Comparison of ENCODE assay signal across 11 mouse cellular contexts in genomic region chr19:10267953-10268352, GRCm38 (mm10). TPM values are rescaled to one million over a fixed set of nuclear protein-coding genes. Genes with fewer than 3 reads are reported as not detected.
DNase-seq lines count a peak whose midpoint lies in the region; ATAC-seq lines count a peak whose summit lies in the region.
"Had no signal": no experiment of that assay in that cellular context is flagged by ENCODE, and none has a peak within 500 bp of the region (broad histone marks: within the 10 kb centered on the region; RNA-seq: fewer than 3 reads in every experiment).

No protein-coding gene starts in this region.

- no peak overlapping the region for H3K27ac ChIP-seq in stomach, embryonic 15.5 days
- H3K27ac ChIP-seq: neural tube, embryonic 13.5 days had no signal

- peak; percentile 26 to 50 for DNase-seq in heart, adult 18-20 months
- DNase-seq in heart, postnatal 36 days: no peak
- DNase-seq in NIH3T3 (ENCODE audit: low read depth): peak; percentile 50
- DNase-seq in kidney, postnatal 36 days: peak; percentile 72 to 80
- no peak for DNase-seq in ovary, postnatal 36 days (ENCODE audit: low spot score)
- no peak for DNase-seq in left cerebral cortex, postnatal 4 days
- DNase-seq: midbrain, embryonic 14.5 days; right cerebral cortex, adult 18-20 months had no signal

- no peak overlapping the region for H3K4me3 ChIP-seq in stomach, embryonic 15.5 days (replicated peaks)
- H3K4me3 ChIP-seq: neural tube, embryonic 13.5 days had no signal

- H3K36me3 ChIP-seq in stomach, embryonic 15.5 days: no peaks in the 10 kb centered on the region

- intact Hi-C loops in heart, postnatal 36 days (cut with DNase I): no loop called here
- intact Hi-C loops in left cerebral cortex, postnatal 4 days (cut with DNase I): loop anchor here (5.0 kb wide), 1 partner anchor 39 kb away; no protein-coding TSS in a partner anchor

- H3K9ac ChIP-seq in stomach, embryonic 15.5 days: no peak overlapping the region

- peaks cover 33% of the 10 kb centered on the region for H3K4me1 ChIP-seq in stomach, embryonic 15.5 days

- 81% methylated on average over 10 of the region's 10 CpGs for WGBS in stomach, embryonic 15.5 days

- no peaks in the 10 kb centered on the region for H3K9me3 ChIP-seq in stomach, embryonic 15.5 days
- H3K9me3 ChIP-seq: neural tube, embryonic 13.5 days had no signal

- H3K4me2 ChIP-seq in stomach, embryonic 15.5 days: no peak overlapping the region
- H3K4me2 ChIP-seq: neural tube, embryonic 13.5 days had no signal

- no peaks in the 10 kb centered on the region for H3K27me3 ChIP-seq in stomach, embryonic 15.5 days (replicated peaks)

- ATAC-seq in stomach, embryonic 15.5 days (ENCODE audit: insufficient read depth, low FRiP score, low read depth): peak; percentile 21; the same call in 1 of the 2 replicates
- ATAC-seq in cerebellum, adult (ENCODE audit: insufficient number of reproducible peaks, low FRiP score, low TSS enrichment): no peak

RNA-seq across cellular contexts. Expression of gene Myrf, which starts 27.4 kb away (rescaled TPM):
- total RNA-seq in heart, adult 18-20 months (2021): 1 to 10 TPM; 4.2 to 6.2 TPM
- total RNA-seq in heart, postnatal 36 days (2021): 1 to 10 TPM; 5.9 to 7.3 TPM
- 17.5 and 17.8 TPM in 2 replicates for polyA plus RNA-seq in stomach, embryonic 15.5 days (2015; fragmentation: Nextera tagmentation; extraction: Ambion mirVana)
- 1 to 10 TPM; 1.6 to 1.8 TPM for total RNA-seq in left cerebral cortex, postnatal 4 days (2021)

RNA-seq across cellular contexts. Expression of gene Dagla, which starts 36.7 kb away (rescaled TPM):
- total RNA-seq in heart, adult 18-20 months (2021): 1 to 10 TPM; 3.3 TPM
- 1 to 10 TPM; 2.7 TPM for total RNA-seq in heart, postnatal 36 days (2021)
- 3.3 and 3.7 TPM in 2 replicates for polyA plus RNA-seq in stomach, embryonic 15.5 days (2015; fragmentation: Nextera tagmentation; extraction: Ambion mirVana)
- total RNA-seq in left cerebral cortex, postnatal 4 days (2021): 10 to 100 TPM; 44.1 to 44.6 TPM

Comparison
In these comparisons a context has a peak if more than half of its experiments do, and no peak if none do; other contexts are left out.
1. DNase-seq: peak in heart, adult 18-20 months (2 of 2), NIH3T3 (single experiment) and kidney, postnatal 36 days (2 of 2); none in heart, postnatal 36 days (0 of 2), ovary, postnatal 36 days (single experiment) and left cerebral cortex, postnatal 4 days (single experiment).
2. RNA of gene Dagla, which starts 36.7 kb away (total RNA-seq): 44.1 to 44.6 TPM in left cerebral cortex, postnatal 4 days; 3.3 TPM in heart, adult 18-20 months and 2.7 TPM in heart, postnatal 36 days; every median in the first group is over 10 times any median in the second.